Mouse (Mus musculus): ENCODE data around the gene Capza3.

Capza3 gene

GRCm38 (mm10) chr6:140040952-140041351 is at the start of gene Capza3:
TSS of gene Capza3 (plus strand) at chr6:140041252.
- DNase-seq (ENCODE audit: low read depth, low spot score): no peak

- no peak for DNase-seq (ENCODE audit: low read depth, low spot score)
Measured at GRCm38 (mm10) chr6:140005181-140005580, 35.9 kb upstream of the Capza3 start.

GRCm38 (mm10) chr6:140024404-140024803 is 16.6 kb upstream of the Capza3 start:
- no peak for DNase-seq (ENCODE audit: low read depth, low spot score)

GRCm38 (mm10) chr6:140041357-140041756 is 305 bp downstream of the Capza3 start, which contains the start of gene Plcz1:
TSS of gene Plcz1 (minus strand) at chr6:140041457.
- no peak for DNase-seq (ENCODE audit: low read depth, low spot score)

- DNase-seq (ENCODE audit: low read depth, low spot score): peak; percentile 8
Measured at GRCm38 (mm10) chr6:140051476-140051875, 10.4 kb downstream of the Capza3 start.

GRCm38 (mm10) chr6:140054271-140054928 is 13.3 kb downstream of the Capza3 start:
- DNase-seq (ENCODE audit: low read depth, low spot score): peak; percentile 79

- DNase-seq (ENCODE audit: low read depth, low spot score): peak; percentile 50
Measured at GRCm38 (mm10) chr6:140069177-140069576, 28.1 kb downstream of the Capza3 start.

- DNase-seq (ENCODE audit: low read depth, low spot score): no peak
Measured at GRCm38 (mm10) chr6:140080933-140081332, 39.9 kb downstream of the Capza3 start.

GRCm38 (mm10) chr6:140081739-140082138 is 40.7 kb downstream of the Capza3 start:
- no peak for DNase-seq (ENCODE audit: low read depth, low spot score)

GRCm38 (mm10) chr6:140089855-140090254 is 48.8 kb downstream of the Capza3 start:
- no peak for DNase-seq (ENCODE audit: low read depth, low spot score)

Data from brain, adult 2 months (tissue).